Mouse (Mus musculus) layer of hippocampus, adult 11-12 months (tissue): ENCODE results near the gene Shbg.

Source experiments
- DNase-seq: peaks from one replicate; pipeline ENCODE4 v3.0.0; 2022; ENCODE audit warnings: low spot score

The Shbg gene

GRCm38 (mm10) chr11:69594853-69595252 lies 22.9 kb downstream of the Shbg start:
- DNase-seq: no peak

GRCm38 (mm10) chr11:69592799-69593198 lies 24.9 kb downstream of the Shbg start:
- no peak for DNase-seq

- DNase-seq: peak; percentile 71
Measured at GRCm38 (mm10) chr11:69591899-69592637, 25.6 kb downstream of the Shbg start.

- no peak for DNase-seq
Measured at GRCm38 (mm10) chr11:69591424-69591823, 26.3 kb downstream of the Shbg start.

- no peak for DNase-seq
Measured at GRCm38 (mm10) chr11:69590622-69591021, 27.1 kb downstream of the Shbg start.

GRCm38 (mm10) chr11:69589207-69589834 lies 28.4 kb downstream of the Shbg start:
- no peak for DNase-seq

GRCm38 (mm10) chr11:69585718-69586325 lies 31.9 kb downstream of the Shbg start:
- DNase-seq: no peak

GRCm38 (mm10) chr11:69584937-69585336 lies 32.8 kb downstream of the Shbg start:
- no peak for DNase-seq

- no peak for DNase-seq
Measured at GRCm38 (mm10) chr11:69584008-69584407, 33.7 kb downstream of the Shbg start.

- no peak for DNase-seq
Measured at GRCm38 (mm10) chr11:69582230-69582805, 35.4 kb downstream of the Shbg start.

GRCm38 (mm10) chr11:69581814-69582213 lies 35.9 kb downstream of the Shbg start:
- no peak for DNase-seq

- DNase-seq: peak; percentile 89
Measured at GRCm38 (mm10) chr11:69581147-69581688, 36.5 kb downstream of the Shbg start.

GRCm38 (mm10) chr11:69580572-69581146 lies 37.0 kb downstream of the Shbg start:
- no peak for DNase-seq

GRCm38 (mm10) chr11:69580091-69580514 lies 37.6 kb downstream of the Shbg start, which contains the start of the genes Wrap53 and Trp53:
Gene Wrap53, minus strand, starts transcription at chr11:69580255.
Gene Trp53, plus strand, starts transcription at chr11:69580359.
- peak; percentile 93 for DNase-seq

- DNase-seq: peak; percentile 97
Measured at GRCm38 (mm10) chr11:69579128-69580017, 38.3 kb downstream of the Shbg start.

- DNase-seq: no peak
Measured at GRCm38 (mm10) chr11:69578301-69578700, 39.4 kb downstream of the Shbg start.

GRCm38 (mm10) chr11:69576307-69576706 lies 41.4 kb downstream of the Shbg start:
- no peak for DNase-seq

- no peak for DNase-seq
Measured at GRCm38 (mm10) chr11:69575220-69575619, 42.5 kb downstream of the Shbg start.

GRCm38 (mm10) chr11:69565131-69565530 lies 52.6 kb downstream of the Shbg start:
- DNase-seq: no peak
